Mouse (Mus musculus) left cerebral cortex, postnatal 4 days (tissue): ENCODE measurements around the gene Hdac7. TPM values are rescaled to one million over a fixed set of nuclear protein-coding genes. Genes with fewer than 3 reads are reported as not detected.

Experiments
- DNase-seq: peaks from one replicate; pipeline ENCODE4 v3.0.0-alpha.2; 2022
- intact Hi-C: fragments of 180-260 bp; cut with DNase I; formaldehyde crosslinking; loops from one replicate; pipeline ENCODE4 v1.15.1; 2025
- total RNA-seq, 2 experiments: library from RNA; stranded (reverse); gene quantifications; 2 replicates each; pipeline ENCODE4 v1.2.3; 2021

The Hdac7 gene
- total RNA-seq, 2 experiments from 2014 or later, result 41.0 to 41.3 TPM

- no peak for DNase-seq
- intact Hi-C loops, result no loop called here
Observed at GRCm38 (mm10) chr15:97795559-97796235, 48.6 kb downstream of the Hdac7 start.

DNA sequence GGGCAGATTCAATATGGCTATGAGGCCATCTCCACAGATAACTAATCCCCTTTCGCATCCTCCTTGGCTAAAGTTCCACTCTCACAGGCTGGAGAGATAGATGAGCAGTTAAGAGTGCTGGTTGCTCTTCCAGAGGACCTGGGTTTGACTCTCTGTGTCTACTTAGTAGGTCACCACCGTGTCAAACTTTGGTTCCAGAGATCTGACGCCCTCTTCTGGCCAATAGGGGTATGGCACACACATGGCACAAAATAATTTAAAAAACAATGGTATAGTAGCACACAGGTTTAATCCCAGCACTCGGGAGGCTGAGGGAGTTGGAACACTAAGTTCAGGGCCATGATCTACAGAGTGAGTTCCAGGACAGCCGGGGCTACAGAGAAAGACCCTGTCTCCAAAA lies 50.0 kb downstream of the Hdac7 start:
- intact Hi-C loops, result no loop called here
- no peak for DNase-seq

DNA sequence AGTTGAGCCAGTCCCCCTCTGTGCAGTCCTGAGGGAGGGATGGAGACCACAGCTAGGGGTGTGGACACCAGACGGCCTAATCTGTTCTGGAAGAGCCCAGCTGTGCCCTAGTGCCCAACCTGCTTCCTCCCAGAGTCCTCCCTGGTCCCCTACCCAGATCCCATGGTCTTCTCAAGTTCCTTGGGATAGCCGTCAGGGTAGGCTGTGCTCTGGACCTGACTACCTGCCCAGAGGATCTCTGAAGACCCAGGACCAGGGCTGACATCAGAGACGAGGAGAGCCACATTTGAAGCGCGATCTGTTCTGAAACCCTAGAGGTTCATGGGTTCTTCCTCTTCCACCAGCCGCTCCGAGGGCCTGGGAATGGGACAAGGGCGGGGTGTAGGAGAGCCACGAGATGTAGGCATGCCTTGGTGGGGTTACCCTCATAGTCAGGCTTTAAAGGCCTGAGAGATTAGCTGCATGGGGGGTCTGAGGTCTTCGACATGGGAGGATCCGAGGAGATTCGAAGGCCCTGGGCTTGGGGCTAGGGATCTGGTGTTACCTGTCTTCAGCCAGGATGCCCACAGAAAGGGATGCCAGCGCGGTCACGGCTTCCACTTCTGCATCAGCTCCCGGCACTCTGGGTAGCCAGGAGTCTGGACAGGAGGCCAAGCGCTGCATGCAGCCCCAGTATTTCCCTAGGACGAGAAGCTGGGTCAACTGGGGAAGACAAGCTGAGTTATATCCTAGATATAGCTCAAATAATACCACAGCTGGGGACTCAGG lies 50.7 kb downstream of the Hdac7 start:
- no peak for DNase-seq
- intact Hi-C loops, result no loop called here

- intact Hi-C loops, result no loop called here
- DNase-seq, result no peak
Observed at GRCm38 (mm10) chr15:97791126-97791700, 53.1 kb downstream of the Hdac7 start.

GRCm38 (mm10) chr15:97789761-97790505 lies 54.4 kb downstream of the Hdac7 start:
- intact Hi-C loops, result no loop called here
- DNase-seq, result peak; percentile 68

- peak; percentile 89 for DNase-seq
- intact Hi-C loops, result no loop called here
Observed at GRCm38 (mm10) chr15:97788821-97789220, 55.5 kb downstream of the Hdac7 start.

- intact Hi-C loops, result no loop called here
- no peak for DNase-seq
Observed at GRCm38 (mm10) chr15:97787799-97788667, 56.3 kb downstream of the Hdac7 start.

DNA sequence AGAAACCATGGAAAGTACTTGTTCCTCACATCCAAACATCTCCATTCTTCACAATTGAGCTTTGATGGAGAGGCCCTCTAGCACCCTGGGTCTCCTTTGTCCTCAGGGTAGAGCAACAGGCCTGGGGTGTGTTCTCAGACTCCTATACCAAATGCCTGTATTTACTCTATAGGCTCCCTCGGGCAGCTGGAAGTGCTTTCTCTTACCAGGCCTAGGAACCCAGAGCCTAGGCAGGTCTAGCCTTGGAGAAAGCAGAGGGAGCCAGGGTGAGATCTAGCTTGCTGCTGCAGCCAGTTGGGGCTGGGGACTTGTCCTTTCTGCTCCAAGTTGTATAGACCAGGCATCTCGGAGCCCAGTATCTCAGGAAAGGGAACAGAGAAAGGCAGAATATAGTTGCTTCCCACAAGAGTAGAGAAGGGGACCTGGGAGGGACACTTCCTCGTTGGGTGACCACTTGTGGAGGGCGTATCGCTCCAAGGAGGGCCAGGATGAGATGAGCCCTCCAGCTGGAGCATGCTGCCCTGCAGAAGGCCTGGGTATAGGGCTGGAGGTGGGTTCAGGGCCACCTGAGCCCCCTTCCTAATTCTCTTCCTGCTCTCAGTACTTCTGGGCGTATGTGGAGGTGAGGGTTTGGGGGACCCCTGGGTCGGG lies 57.0 kb downstream of the Hdac7 start:
- intact Hi-C loops, result no loop called here
- no peak for DNase-seq

- no peak for DNase-seq
- intact Hi-C loops, result no loop called here
Observed at GRCm38 (mm10) chr15:97786412-97787112, 57.7 kb downstream of the Hdac7 start.

DNA sequence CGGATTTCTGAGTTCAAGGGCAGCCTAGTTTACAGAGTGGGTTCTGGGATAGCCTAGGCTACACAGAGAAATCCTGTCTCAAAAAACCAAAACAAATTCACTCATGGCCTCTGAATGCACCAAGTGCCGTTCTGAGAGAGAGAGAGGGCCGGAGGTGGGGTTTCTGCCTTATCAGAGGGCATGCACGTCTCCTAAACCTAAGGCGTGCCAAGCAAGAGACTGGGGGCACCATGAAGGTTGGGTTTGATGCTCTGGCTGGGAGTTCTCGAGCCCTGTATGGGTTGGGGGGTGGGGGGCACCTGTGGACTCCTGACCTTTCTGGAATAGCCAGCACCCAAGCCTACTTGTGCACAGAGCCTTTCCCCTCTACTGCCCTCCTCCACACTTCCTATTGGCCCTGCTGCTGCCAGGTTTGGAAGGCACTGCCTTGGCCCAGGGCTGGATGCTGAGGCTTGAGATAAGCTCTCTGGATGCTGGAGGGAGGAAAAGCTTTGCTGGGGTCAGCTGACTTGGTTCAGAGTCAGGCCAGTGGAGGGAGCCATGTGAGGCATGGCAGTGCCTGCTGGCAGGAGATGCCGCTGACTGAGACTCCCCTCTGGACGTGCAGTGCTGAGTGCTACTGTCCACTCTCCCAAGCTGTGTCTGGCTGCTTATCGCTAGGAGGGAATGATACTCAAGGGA lies 58.4 kb downstream of the Hdac7 start:
- no peak for DNase-seq
- intact Hi-C loops, result no loop called here

DNA sequence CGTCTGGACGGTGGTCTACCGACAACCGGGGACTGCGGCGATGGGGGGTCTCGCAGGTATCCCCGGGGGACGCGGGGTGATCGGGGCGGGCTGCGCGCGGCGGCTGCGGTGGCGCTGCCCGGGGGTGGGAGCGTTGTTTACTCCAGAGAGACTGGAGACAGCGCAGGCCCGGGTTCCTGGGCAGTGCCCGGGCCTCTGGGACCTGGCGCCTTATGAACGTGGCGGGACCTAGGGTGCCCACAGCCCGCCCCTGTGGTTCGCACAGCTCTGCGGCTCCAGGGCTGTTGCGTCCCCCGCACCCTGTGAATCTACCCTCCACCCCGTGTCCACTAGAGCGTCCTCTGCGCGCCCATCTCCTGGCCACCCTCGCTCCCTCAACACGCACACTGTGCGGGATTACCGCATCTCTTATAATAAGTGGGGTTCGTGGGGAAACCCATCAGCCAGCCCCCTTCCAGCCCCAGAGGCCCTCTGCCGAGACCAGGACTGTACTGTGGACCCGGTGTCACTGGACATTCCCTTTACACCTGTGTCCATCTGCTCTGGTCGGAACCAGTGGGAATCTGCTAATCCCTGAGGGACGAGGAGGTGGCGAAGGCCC lies 59.6 kb downstream of the Hdac7 start:
- intact Hi-C loops, result loop anchor here (5.0 kb wide), 1 partner anchor 48 kb away; no protein-coding TSS in a partner anchor
- DNase-seq, result no peak

GRCm38 (mm10) chr15:97784092-97784559 lies 60.2 kb downstream of the Hdac7 start:
- DNase-seq, result peak; percentile 96
- intact Hi-C loops, result loop anchor here (5.0 kb wide), 1 partner anchor 48 kb away; no protein-coding TSS in a partner anchor

DNA sequence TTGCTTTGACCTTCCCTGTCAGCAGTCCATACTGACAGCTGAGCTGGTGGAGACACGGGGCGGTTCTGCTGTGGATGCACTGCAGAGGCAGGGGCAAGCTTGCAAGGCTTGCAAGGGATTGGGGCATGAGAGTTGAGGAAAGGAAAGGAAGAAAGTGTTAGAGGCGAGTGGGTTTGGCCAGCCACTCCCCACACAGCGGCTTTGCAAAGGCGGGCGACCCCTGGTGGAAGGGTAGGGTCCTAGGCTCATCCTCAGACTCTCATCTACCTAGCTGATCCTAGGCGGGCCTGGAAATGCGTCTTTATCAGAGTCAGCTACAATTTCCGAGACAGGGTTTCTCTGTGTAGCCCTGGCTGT lies 61.6 kb downstream of the Hdac7 start:
- intact Hi-C loops, result loop anchor here (5.0 kb wide), 1 partner anchor 50 kb away; no protein-coding TSS in a partner anchor
- DNase-seq, result peak; percentile 77

- intact Hi-C loops, result loop anchor here (5.0 kb wide), 1 partner anchor 50 kb away; no protein-coding TSS in a partner anchor
- DNase-seq, result no peak
Observed at GRCm38 (mm10) chr15:97781961-97782748, 62.1 kb downstream of the Hdac7 start.

- DNase-seq, result no peak
- intact Hi-C loops, result loop anchor here (5.0 kb wide), 1 partner anchor 52 kb away; no protein-coding TSS in a partner anchor
Observed at GRCm38 (mm10) chr15:97780611-97781031, 63.7 kb downstream of the Hdac7 start.

DNA sequence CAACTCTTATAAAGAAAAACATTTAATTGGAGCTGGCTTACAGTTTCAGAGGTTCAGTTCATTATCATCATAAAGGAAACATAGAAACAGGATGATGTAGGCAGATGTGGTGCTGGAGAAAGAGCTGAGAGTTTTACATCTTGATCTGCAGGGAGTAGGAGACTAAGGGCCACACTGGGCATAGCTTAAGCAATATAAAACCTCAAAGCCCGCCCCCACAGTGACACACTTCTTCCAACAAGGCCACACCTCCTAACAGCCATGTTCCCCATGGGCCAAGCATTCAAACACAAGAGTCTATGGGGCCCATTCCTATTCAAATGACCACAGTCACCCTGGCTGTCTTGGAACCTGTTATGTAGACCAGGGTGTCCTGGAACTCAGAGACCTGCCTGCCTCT lies 64.7 kb downstream of the Hdac7 start:
- no peak for DNase-seq
- intact Hi-C loops, result loop anchor here (2.0 kb wide), 1 partner anchor 63 kb away; no protein-coding TSS in a partner anchor
